9 mouse cellular contexts compared by ENCODE assay signal in genomic region chrX:101285534-101285933, GRCm38 (mm10). TPM values are rescaled to one million over a fixed set of nuclear protein-coding genes. Genes with fewer than 3 reads are reported as not detected.
DNase-seq lines count a peak whose midpoint lies in the region; ATAC-seq and TF ChIP-seq lines count a peak whose summit lies in the region.
"Had no signal": no experiment of that assay in that cellular context is flagged by ENCODE, and none has a peak within 500 bp of the region (broad histone marks: within the 10 kb centered on the region; RNA-seq: fewer than 3 reads in every experiment).

No protein-coding gene starts in this region.

- no peaks in the 10 kb centered on the region for H3K9me3 ChIP-seq in midbrain, embryonic 10.5 days (replicated peaks)
- H3K9me3 ChIP-seq in stomach, postnatal 0 days (ENCODE audit: control insufficient read depth, low read length), result no peaks in the 10 kb centered on the region
- H3K9me3 ChIP-seq: neural tube, embryonic 13.5 days had no signal

- peaks cover 91% of the 10 kb centered on the region for H3K27me3 ChIP-seq in midbrain, embryonic 10.5 days (ENCODE audit: low read depth, poor library complexity, severe bottlenecking)
- H3K27me3 ChIP-seq in stomach, postnatal 0 days (ENCODE audit: control insufficient read depth, insufficient read depth, low read length), result no peaks in the 10 kb centered on the region
- H3K27me3 ChIP-seq: neural tube, embryonic 13.5 days had no signal

- peaks cover 100% of the 10 kb centered on the region for H3K36me3 ChIP-seq in midbrain, embryonic 10.5 days
- H3K36me3 ChIP-seq in stomach, postnatal 0 days (ENCODE audit: control insufficient read depth, insufficient read depth, low read length), result no peaks in the 10 kb centered on the region

- peak; percentile 85 for TF ChIP-seq CTCF in stomach, postnatal 0 days (IDR thresholded peaks at IDR 0.05; ENCODE audit: low read depth)

- H3K4me2 ChIP-seq in stomach, postnatal 0 days (replicated peaks; ENCODE audit: low read depth), result no peak overlapping the region
- H3K4me2 ChIP-seq: neural tube, embryonic 13.5 days had no signal

- intact Hi-C loops in heart, postnatal 25 days (cut with DNase I), result loop anchor here (5.0 kb wide), 1 partner anchor 153 kb away; no protein-coding TSS in a partner anchor

- DNase-seq in layer of hippocampus, adult 18-20 months (ENCODE audit: low spot score in 2 of 2), result peak; percentile 40 to 55
- no peak for DNase-seq in layer of hippocampus, adult 9-10 months (ENCODE audit: low spot score)
- DNase-seq in MN1 (ENCODE audit: low spot score), result peak; percentile 37
- peak; percentile 70 to 82 for DNase-seq in cerebellum, postnatal 14 days
- DNase-seq in heart, postnatal 25 days (ENCODE audit: low spot score), result peak; percentile 8
- peak; percentile 28 to 53 for DNase-seq in layer of hippocampus, postnatal 14 days (ENCODE audit: low spot score in 2 of 2)
- peak; percentile 48 for DNase-seq in midbrain, embryonic 10.5 days (ENCODE audit: low spot score)
- DNase-seq in stomach, postnatal 0 days (ENCODE audit: low spot score), result peak; percentile 77

- no peaks in the 10 kb centered on the region for H3K4me1 ChIP-seq in midbrain, embryonic 10.5 days
- no peaks in the 10 kb centered on the region for H3K4me1 ChIP-seq in stomach, postnatal 0 days (replicated peaks; ENCODE audit: control insufficient read depth, insufficient read depth)
- H3K4me1 ChIP-seq: neural tube, embryonic 13.5 days had no signal

- no peak overlapping the region for H3K4me3 ChIP-seq in midbrain, embryonic 10.5 days
- H3K4me3 ChIP-seq in stomach, postnatal 0 days (ENCODE audit: low read depth, low read length), result no peak overlapping the region
- H3K4me3 ChIP-seq: neural tube, embryonic 13.5 days had no signal

- no peak overlapping the region for H3K27ac ChIP-seq in midbrain, embryonic 10.5 days (replicated peaks)
- no peak overlapping the region for H3K27ac ChIP-seq in stomach, postnatal 0 days (replicated peaks)
- H3K27ac ChIP-seq: neural tube, embryonic 13.5 days had no signal

- H3K9ac ChIP-seq in stomach, postnatal 0 days (ENCODE audit: low read length), result no peak overlapping the region
- H3K9ac ChIP-seq: neural tube, embryonic 13.5 days had no signal

- 41% methylated on average over 6 of the region's 6 CpGs for WGBS in midbrain, embryonic 10.5 days
- 23% methylated on average over 6 of the region's 6 CpGs for WGBS in stomach, postnatal 0 days

- 0 out of 2 replicates have a peak, but pooled peaks have one; percentile 45 for ATAC-seq in stomach, postnatal 0 days (ENCODE audit: low FRiP score, low TSS enrichment)

- TF ChIP-seq EP300 in stomach, postnatal 0 days (optimal IDR thresholded peaks at IDR 0.05), result no peak

RNA-seq across cellular contexts. Expression of gene Med12, which starts 11.7 kb away (rescaled TPM):
- total RNA-seq in layer of hippocampus, adult 18-20 months (2021), result 10 to 100 TPM; 21.6 to 27.6 TPM
- total RNA-seq in heart, postnatal 25 days (2021), result 10 to 100 TPM; 20.1 to 22.6 TPM
- total RNA-seq in layer of hippocampus, postnatal 14 days (2021), result 10 to 100 TPM; 31.0 to 32.8 TPM
- polyA plus RNA-seq in midbrain, embryonic 10.5 days (2016; fragmentation: Nextera tagmentation; extraction: Ambion mirVana), result 30.8 and 39.4 TPM in 2 replicates
- 10.1 and 11.7 TPM in 2 replicates for polyA plus RNA-seq in stomach, postnatal 0 days (2015; fragmentation: Nextera tagmentation; extraction: Ambion mirVana)

RNA-seq across cellular contexts. Expression of gene Nlgn3, which starts 13.4 kb away (rescaled TPM):
- 100 to 1,000 TPM; 168 to 183 TPM for total RNA-seq in layer of hippocampus, adult 18-20 months (2021)
- total RNA-seq in heart, postnatal 25 days (2021), result under 1 TPM; 0.59 to 0.91 TPM
- total RNA-seq in layer of hippocampus, postnatal 14 days (2021), result 100 to 1,000 TPM; 212 to 221 TPM
- 7.8 and 15.6 TPM in 2 replicates for polyA plus RNA-seq in midbrain, embryonic 10.5 days (2016; fragmentation: Nextera tagmentation; extraction: Ambion mirVana)
- 1.7 TPM in 2 replicates for polyA plus RNA-seq in stomach, postnatal 0 days (2015; fragmentation: Nextera tagmentation; extraction: Ambion mirVana)

RNA-seq across cellular contexts. Expression of gene Gm20489, which starts 16.7 kb away (rescaled TPM):
- not detected for total RNA-seq in layer of hippocampus, adult 18-20 months (2021)
- not detected for total RNA-seq in heart, postnatal 25 days (2021)
- total RNA-seq in layer of hippocampus, postnatal 14 days (2021), result not detected
- not detected in 2 replicates for polyA plus RNA-seq in midbrain, embryonic 10.5 days (2016; fragmentation: Nextera tagmentation; extraction: Ambion mirVana)
- polyA plus RNA-seq in stomach, postnatal 0 days (2015; fragmentation: Nextera tagmentation; extraction: Ambion mirVana), result not detected in 2 replicates
- polyA plus RNA-seq: neural tube, embryonic 13.5 days had no signal

RNA-seq across cellular contexts. Expression of gene Il2rg, which starts 17.5 kb away (rescaled TPM):
- total RNA-seq in layer of hippocampus, adult 18-20 months (2021), result under 1 TPM; 0.74 to 0.79 TPM
- 10 to 100 TPM in 1 of 2 experiments, 1 to 10 TPM in 1; 8.2 to 10.0 TPM for total RNA-seq in heart, postnatal 25 days (2021)
- 1 to 10 TPM; 1.8 to 2.7 TPM for total RNA-seq in layer of hippocampus, postnatal 14 days (2021)
- polyA plus RNA-seq in midbrain, embryonic 10.5 days (2016; fragmentation: Nextera tagmentation; extraction: Ambion mirVana), result 3.0 and 4.1 TPM in 2 replicates
- 3.3 and 3.8 TPM in 2 replicates for polyA plus RNA-seq in stomach, postnatal 0 days (2015; fragmentation: Nextera tagmentation; extraction: Ambion mirVana)

RNA-seq across cellular contexts. Expression of gene Gm614, which starts 21.7 kb away (rescaled TPM):
- not detected for total RNA-seq in layer of hippocampus, adult 18-20 months (2021)
- not detected for total RNA-seq in heart, postnatal 25 days (2021)
- not detected for total RNA-seq in layer of hippocampus, postnatal 14 days (2021)
- not detected in 2 replicates for polyA plus RNA-seq in midbrain, embryonic 10.5 days (2016; fragmentation: Nextera tagmentation; extraction: Ambion mirVana)
- not detected in 2 replicates for polyA plus RNA-seq in stomach, postnatal 0 days (2015; fragmentation: Nextera tagmentation; extraction: Ambion mirVana)
- polyA plus RNA-seq: neural tube, embryonic 13.5 days had no signal

Comparison
In these comparisons a context has a peak if more than half of its experiments do, and no peak if none do; other contexts are left out.
1. RNA of gene Nlgn3, which starts 13.4 kb away (total RNA-seq): 212 to 221 TPM in layer of hippocampus, postnatal 14 days and 168 to 183 TPM in layer of hippocampus, adult 18-20 months; 0.59 to 0.91 TPM in heart, postnatal 25 days; every median in the first group is over 10 times any median in the second.